In the genomic region with DNA sequence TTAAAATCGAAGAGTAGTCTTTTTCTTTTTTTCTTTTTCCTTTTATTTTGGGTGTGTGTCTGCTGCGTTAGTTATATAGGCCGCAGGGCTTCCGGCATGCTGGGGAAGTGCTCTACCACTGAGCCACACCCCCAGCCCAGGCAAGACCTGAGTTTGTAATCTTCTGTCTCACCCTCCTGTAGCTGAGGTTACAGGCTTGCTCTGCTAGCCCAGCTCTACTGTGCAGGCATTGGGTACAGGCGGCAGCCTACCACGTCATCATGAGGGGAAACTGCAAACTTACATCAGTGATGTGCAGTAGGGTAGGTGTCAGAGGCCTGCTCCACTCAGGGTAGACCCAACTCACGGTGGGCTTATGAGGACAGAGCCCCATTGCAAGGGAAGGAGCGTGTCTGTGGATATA, we compare ENCODE assay signal across 9 mouse cellular contexts. TPM values are rescaled to one million over a fixed set of nuclear protein-coding genes. Genes with fewer than 3 reads are reported as not detected.
A peak's percentile ranks its signal among the peaks of the same experiment; 100 is the strongest.
DNase-seq lines count a peak whose midpoint lies in the region; ATAC-seq and TF ChIP-seq lines count a peak whose summit lies in the region.
"Had no signal": no experiment of that assay in that cellular context is flagged by ENCODE, and none has a peak within 500 bp of the region (broad histone marks: within the 10 kb centered on the region; RNA-seq: fewer than 3 reads in every experiment).

No protein-coding gene starts in this region.

- no peak for TF ChIP-seq EP300 in stomach, postnatal 0 days (optimal IDR thresholded peaks at IDR 0.05)

- H3K4me3 ChIP-seq in layer of hippocampus, adult 2 months: no peak overlapping the region
- no peak overlapping the region for H3K4me3 ChIP-seq in stomach, postnatal 0 days (ENCODE audit: low read depth, low read length)

- WGBS in stomach, postnatal 0 days: 71% methylated on average over 8 of the region's 8 CpGs

- H3K36me3 ChIP-seq in stomach, postnatal 0 days (ENCODE audit: control insufficient read depth, insufficient read depth, low read length): peaks cover 15% of the 10 kb centered on the region

- H3K9ac ChIP-seq in stomach, postnatal 0 days (ENCODE audit: low read length): no peak overlapping the region

- no peak for TF ChIP-seq CTCF in layer of hippocampus, adult 2 months (conservative IDR thresholded peaks at IDR 0.05)
- no peak for TF ChIP-seq CTCF in stomach, postnatal 0 days (IDR thresholded peaks at IDR 0.05; ENCODE audit: low read depth)

- no peak for DNase-seq in layer of hippocampus, adult 2 months (ENCODE audit: low spot score in 2 of 2)
- no peak for DNase-seq in layer of hippocampus, adult 18-20 months (ENCODE audit: low spot score in 2 of 2)
- no peak for DNase-seq in stomach, postnatal 0 days (ENCODE audit: low spot score)
- no peak for DNase-seq in layer of hippocampus, adult 9-10 months (ENCODE audit: low spot score)
- no peak for DNase-seq in embryo, embryonic 11 days
- DNase-seq in urinary bladder, adult 2 months (ENCODE audit: low spot score): no peak
- DNase-seq: kidney, adult 11 months had no signal

- H3K4me1 ChIP-seq in stomach, postnatal 0 days (replicated peaks; ENCODE audit: control insufficient read depth, insufficient read depth): 0 out of 2 replicates have a peak, but pooled peaks cover 3% of the 10 kb centered on the region

- H3K9me3 ChIP-seq in stomach, postnatal 0 days (ENCODE audit: control insufficient read depth, low read length): no peaks in the 10 kb centered on the region

- H3K4me2 ChIP-seq in stomach, postnatal 0 days (replicated peaks; ENCODE audit: low read depth): no peak overlapping the region

- H3K27ac ChIP-seq in layer of hippocampus, adult 2 months: peak overlapping the region; percentile 70
- peak overlapping the region; percentile 3 for H3K27ac ChIP-seq in stomach, postnatal 0 days (replicated peaks)

- peak; percentile 92 for ATAC-seq in activated CD4-positive, CD25-positive, alpha-beta regulatory T cell, adult 4 months
- ATAC-seq in megakaryocyte, adult 5-6 weeks (ENCODE audit: poor library complexity, severe bottlenecking): peak; percentile 92
- ATAC-seq in stomach, postnatal 0 days (ENCODE audit: low FRiP score, low TSS enrichment): no peak

- H3K27me3 ChIP-seq in stomach, postnatal 0 days (ENCODE audit: control insufficient read depth, insufficient read depth, low read length): no peaks in the 10 kb centered on the region

RNA-seq across cellular contexts. Expression of gene Rinl, which starts 7.5 kb away (rescaled TPM):
- 1 to 10 TPM; 2.6 to 4.5 TPM for total RNA-seq in layer of hippocampus, adult 2 months (2021)
- 1 to 10 TPM; 2.4 to 3.0 TPM for total RNA-seq in layer of hippocampus, adult 18-20 months (2021)
- polyA plus RNA-seq in activated CD4-positive, CD25-positive, alpha-beta regulatory T cell, adult 4 months (2017; shearing (Covaris generic)): 100 to 1,000 TPM; 199 to 272 TPM
- 64.9 and 68.8 TPM in 2 replicates for total RNA-seq in megakaryocyte, adult 5-6 weeks (2015)
- 62.6 and 71.5 TPM in 2 replicates for total RNA-seq in megakaryocyte, adult 5-6 weeks (2017)
- polyA plus RNA-seq in stomach, postnatal 0 days (2015; fragmentation: Nextera tagmentation; extraction: Ambion mirVana): 2.1 and 2.6 TPM in 2 replicates
- polyA plus RNA-seq in urinary bladder, adult 2 months (2012; rRNA removed): 2.6 and 4.1 TPM in 2 replicates

RNA-seq across cellular contexts. Expression of gene Nfkbib, which starts 13.9 kb away (rescaled TPM):
- total RNA-seq in layer of hippocampus, adult 2 months (2021): 10 to 100 TPM; 25.6 to 27.2 TPM
- total RNA-seq in layer of hippocampus, adult 18-20 months (2021): 10 to 100 TPM; 29.0 to 29.2 TPM
- polyA plus RNA-seq in activated CD4-positive, CD25-positive, alpha-beta regulatory T cell, adult 4 months (2017; shearing (Covaris generic)): 10 to 100 TPM; 56.4 to 78.9 TPM
- 15.5 and 19.5 TPM in 2 replicates for total RNA-seq in megakaryocyte, adult 5-6 weeks (2015)
- total RNA-seq in megakaryocyte, adult 5-6 weeks (2017): 13.3 and 15.6 TPM in 2 replicates
- polyA plus RNA-seq in stomach, postnatal 0 days (2015; fragmentation: Nextera tagmentation; extraction: Ambion mirVana): 31.2 and 33.0 TPM in 2 replicates
- polyA plus RNA-seq in urinary bladder, adult 2 months (2012; rRNA removed): 16.4 and 18.6 TPM in 2 replicates

RNA-seq across cellular contexts. Expression of gene Sirt2, which starts 14.7 kb away (rescaled TPM):
- 100 to 1,000 TPM; 128 to 139 TPM for total RNA-seq in layer of hippocampus, adult 2 months (2021)
- 100 to 1,000 TPM; 125 to 129 TPM for total RNA-seq in layer of hippocampus, adult 18-20 months (2021)
- polyA plus RNA-seq in activated CD4-positive, CD25-positive, alpha-beta regulatory T cell, adult 4 months (2017; shearing (Covaris generic)): 100 to 1,000 TPM in 1 of 2 experiments, 10 to 100 TPM in 1; 82.3 to 103 TPM
- total RNA-seq in megakaryocyte, adult 5-6 weeks (2015): 70.0 and 73.0 TPM in 2 replicates
- 28.0 and 36.7 TPM in 2 replicates for total RNA-seq in megakaryocyte, adult 5-6 weeks (2017)
- 35.3 and 39.3 TPM in 2 replicates for polyA plus RNA-seq in stomach, postnatal 0 days (2015; fragmentation: Nextera tagmentation; extraction: Ambion mirVana)
- polyA plus RNA-seq in urinary bladder, adult 2 months (2012; rRNA removed): 84.7 and 100 TPM in 2 replicates

RNA-seq across cellular contexts. Expression of gene Ccer2, which starts 25.3 kb away (rescaled TPM):
- total RNA-seq in layer of hippocampus, adult 2 months (2021): under 1 TPM; 0.34 to 0.36 TPM
- under 1 TPM; 0.30 to 0.63 TPM for total RNA-seq in layer of hippocampus, adult 18-20 months (2021)
- not detected for polyA plus RNA-seq in activated CD4-positive, CD25-positive, alpha-beta regulatory T cell, adult 4 months (2017; shearing (Covaris generic))
- not detected in 2 replicates for total RNA-seq in megakaryocyte, adult 5-6 weeks (2015)
- total RNA-seq in megakaryocyte, adult 5-6 weeks (2017): not detected in 2 replicates
- not detected in 2 replicates for polyA plus RNA-seq in stomach, postnatal 0 days (2015; fragmentation: Nextera tagmentation; extraction: Ambion mirVana)
- polyA plus RNA-seq in urinary bladder, adult 2 months (2012; rRNA removed): 0.06 TPM in 1 of 2 replicates, not detected in the other

RNA-seq across cellular contexts. Expression of gene Hnrnpl, which starts 27.1 kb away (rescaled TPM):
- total RNA-seq in layer of hippocampus, adult 2 months (2021): 100 to 1,000 TPM; 410 to 476 TPM
- total RNA-seq in layer of hippocampus, adult 18-20 months (2021): 100 to 1,000 TPM; 407 to 414 TPM
- polyA plus RNA-seq in activated CD4-positive, CD25-positive, alpha-beta regulatory T cell, adult 4 months (2017; shearing (Covaris generic)): 100 to 1,000 TPM; 153 to 344 TPM
- total RNA-seq in megakaryocyte, adult 5-6 weeks (2015): 275 and 307 TPM in 2 replicates
- total RNA-seq in megakaryocyte, adult 5-6 weeks (2017): 187 and 291 TPM in 2 replicates
- polyA plus RNA-seq in stomach, postnatal 0 days (2015; fragmentation: Nextera tagmentation; extraction: Ambion mirVana): 153 and 156 TPM in 2 replicates
- 325 and 346 TPM in 2 replicates for polyA plus RNA-seq in urinary bladder, adult 2 months (2012; rRNA removed)

Comparison
In these comparisons a context has a peak if more than half of its experiments do, and no peak if none do; other contexts are left out.
1. RNA of gene Rinl, which starts 7.5 kb away (total RNA-seq): 62.6 to 71.5 TPM in megakaryocyte, adult 5-6 weeks; 2.6 to 4.5 TPM in layer of hippocampus, adult 2 months and 2.4 to 3.0 TPM in layer of hippocampus, adult 18-20 months; every median in the first group is over 10 times any median in the second.